7 mouse cellular contexts compared by ENCODE assay signal in genomic region chr10:22776007-22776698, GRCm38 (mm10). TPM values are rescaled to one million over a fixed set of nuclear protein-coding genes. Genes with fewer than 3 reads are reported as not detected.
DNase-seq lines count a peak whose midpoint lies in the region; ATAC-seq and TF ChIP-seq lines count a peak whose summit lies in the region.

No protein-coding gene starts in this region.

- WGBS in forebrain, embryonic 11.5 days = 15% methylated on average over 7 of the region's 7 CpGs
- 11% methylated on average over 7 of the region's 7 CpGs for WGBS in small intestine, adult 2 months

- no peaks in the 10 kb centered on the region for H3K27me3 ChIP-seq in testis, adult 2 months (ENCODE audit: control insufficient read depth, insufficient read depth, low read length)
- no peaks in the 10 kb centered on the region for H3K27me3 ChIP-seq in forebrain, embryonic 11.5 days (ENCODE audit: control insufficient read depth, insufficient read depth, low read length)
- H3K27me3 ChIP-seq in small intestine, adult 2 months (ENCODE audit: control insufficient read depth, insufficient read depth, low read length) = no peaks in the 10 kb centered on the region

- H3K4me1 ChIP-seq in testis, adult 2 months (ENCODE audit: control insufficient read depth, insufficient read depth, low read length) = no peaks in the 10 kb centered on the region
- no peaks in the 10 kb centered on the region for H3K4me1 ChIP-seq in forebrain, embryonic 11.5 days (replicated peaks; ENCODE audit: control insufficient read depth, insufficient read depth, low read length)
- no peaks in the 10 kb centered on the region for H3K4me1 ChIP-seq in small intestine, adult 2 months (ENCODE audit: control insufficient read depth, insufficient read depth, insufficient read length, low read length)

- H3K4me2 ChIP-seq in forebrain, embryonic 11.5 days (ENCODE audit: low read depth, low read length, severe bottlenecking) = no peak overlapping the region

- H3K4me3 ChIP-seq in testis, adult 2 months (ENCODE audit: control insufficient read depth, low read depth, low read length) = no peak overlapping the region
- H3K4me3 ChIP-seq in forebrain, embryonic 11.5 days (ENCODE audit: low read depth, low read length) = no peak overlapping the region
- no peak overlapping the region for H3K4me3 ChIP-seq in small intestine, adult 2 months (ENCODE audit: low read depth, low read length)

- no peak for DNase-seq in testis, postnatal 14 days (ENCODE audit: low spot score)
- DNase-seq in brain, adult 2 months (ENCODE audit: low read depth, low spot score) = peak; percentile 69
- peak; percentile 74 for DNase-seq in forebrain, embryonic 11.5 days (ENCODE audit: low spot score)
- peak; percentile 75 for DNase-seq in kidney, postnatal 4 days
- DNase-seq in lung, postnatal 14 days = peak; percentile 56

- 0 out of 2 replicates have a peak, but pooled peaks have one; percentile 24 for ATAC-seq in forebrain, embryonic 11.5 days (replicated peaks; ENCODE audit: low FRiP score)

- no peaks in the 10 kb centered on the region for H3K36me3 ChIP-seq in testis, adult 2 months (ENCODE audit: control insufficient read depth, insufficient read depth, low read length)
- no peaks in the 10 kb centered on the region for H3K36me3 ChIP-seq in forebrain, embryonic 11.5 days (ENCODE audit: control insufficient read depth, insufficient read depth, low read length)
- no peaks in the 10 kb centered on the region for H3K36me3 ChIP-seq in small intestine, adult 2 months (ENCODE audit: control insufficient read depth, insufficient read depth, low read length)

- no peaks in the 10 kb centered on the region for H3K9me3 ChIP-seq in forebrain, embryonic 11.5 days (ENCODE audit: control insufficient read depth, low read length)

- TF ChIP-seq CTCF in testis, adult 2 months (IDR thresholded peaks at IDR 0.05; ENCODE audit: control insufficient read depth, insufficient read depth, insufficient replicate concordance, low read depth, low read length) = 0 out of 2 replicates have a peak, but pooled peaks have one; percentile 20
- TF ChIP-seq CTCF in small intestine, adult 2 months (IDR thresholded peaks at IDR 0.05; ENCODE audit: extremely low read depth, insufficient read length, insufficient replicate concordance, low read depth, low read length) = peak; percentile 45; the same call in 1 of the 2 replicates

- no peak overlapping the region; the same call in 1 of the 2 replicates for H3K9ac ChIP-seq in forebrain, embryonic 11.5 days (ENCODE audit: low read length)

- no peak for TF ChIP-seq POLR2A in testis, adult 2 months (IDR thresholded peaks at IDR 0.05; ENCODE audit: control insufficient read depth, low read depth, low read length)
- no peak for TF ChIP-seq POLR2A in small intestine, adult 2 months (IDR thresholded peaks at IDR 0.05; ENCODE audit: low read depth, low read length)

- no peak overlapping the region for H3K27ac ChIP-seq in testis, adult 2 months (ENCODE audit: control insufficient read depth, insufficient read depth, low read depth, low read length)
- no peak overlapping the region for H3K27ac ChIP-seq in forebrain, embryonic 11.5 days (ENCODE audit: low read depth, low read length)
- H3K27ac ChIP-seq in small intestine, adult 2 months (ENCODE audit: insufficient read depth, low read depth, low read length) = no peak overlapping the region

RNA-seq across cellular contexts. Expression of gene Tcf21, which starts 43.8 kb away (rescaled TPM):
- 11.2 and 12.4 TPM in 2 replicates for polyA plus RNA-seq in testis, adult 2 months (2012; rRNA removed)
- not detected in 2 replicates for polyA plus RNA-seq in forebrain, embryonic 11.5 days (2014; fragmentation: Nextera tagmentation; extraction: Ambion mirVana)
- polyA plus RNA-seq in small intestine, adult 2 months (2012; rRNA removed) = 26.8 and 46.8 TPM in 2 replicates

RNA-seq across cellular contexts. Expression of gene Tbpl1, which starts 44.4 kb away (rescaled TPM):
- polyA plus RNA-seq in testis, adult 2 months (2012; rRNA removed) = 169 and 185 TPM in 2 replicates
- 109 and 111 TPM in 2 replicates for polyA plus RNA-seq in forebrain, embryonic 11.5 days (2014; fragmentation: Nextera tagmentation; extraction: Ambion mirVana)
- 6.2 and 12.9 TPM in 2 replicates for polyA plus RNA-seq in small intestine, adult 2 months (2012; rRNA removed)

Comparison
In these comparisons a context has a peak if more than half of its experiments do, and no peak if none do; other contexts are left out.
1. RNA of gene Tcf21, which starts 43.8 kb away (polyA plus RNA-seq): 26.8 to 46.8 TPM in small intestine, adult 2 months and 11.2 to 12.4 TPM in testis, adult 2 months; not detected in forebrain, embryonic 11.5 days; every median in the first group is over 10 times any median in the second.